8 mouse cellular contexts compared by ENCODE assay signal in the genomic region with DNA sequence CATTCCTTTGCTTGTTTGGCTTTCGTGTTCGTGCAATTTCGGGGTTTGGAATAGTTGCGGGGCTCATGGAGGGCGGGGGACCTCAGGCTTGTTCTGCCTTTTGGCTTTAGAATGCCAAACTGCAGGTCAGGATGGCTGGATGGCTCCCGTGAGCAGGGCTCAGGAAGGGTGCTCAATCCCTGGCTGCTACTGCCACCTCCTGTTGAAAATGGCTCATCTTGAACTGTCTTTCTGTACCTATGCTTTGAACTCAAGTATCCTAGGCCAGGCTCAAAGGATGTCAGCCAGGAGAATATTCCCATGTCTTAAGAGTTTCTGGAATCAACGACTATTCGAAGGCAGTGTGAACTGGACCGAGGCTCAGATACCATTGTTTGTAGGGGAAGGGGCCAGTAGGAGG.
DNase-seq lines count a peak whose midpoint lies in the region; ATAC-seq and TF ChIP-seq lines count a peak whose summit lies in the region.

No protein-coding gene starts in this region.

- H3K27me3 ChIP-seq in heart, embryonic 12.5 days (replicated peaks): no peaks in the 10 kb centered on the region
- H3K27me3 ChIP-seq in small intestine, adult 2 months (ENCODE audit: control insufficient read depth, insufficient read depth, low read length): no peaks in the 10 kb centered on the region

- H3K27ac ChIP-seq in heart, embryonic 12.5 days (ENCODE audit: poor library complexity, severe bottlenecking): 0 out of 2 replicates have a peak overlapping the region, but pooled peaks have one; percentile 73
- H3K27ac ChIP-seq in small intestine, adult 2 months (ENCODE audit: insufficient read depth, low read depth, low read length): no peak overlapping the region

- peak; percentile 56; the same call in 1 of the 2 replicates for TF ChIP-seq CTCF in small intestine, adult 2 months (IDR thresholded peaks at IDR 0.05; ENCODE audit: extremely low read depth, insufficient read length, insufficient replicate concordance, low read depth, low read length)

- DNase-seq in cerebellum, postnatal 10 days: peak; percentile 11 to 20
- no peak for DNase-seq in cerebellum, adult 8-10 months
- peak; percentile 72 for DNase-seq in NIH3T3 (ENCODE audit: low read depth)
- peak; percentile 29 for DNase-seq in large intestine, adult 2 months (ENCODE audit: low read depth, low spot score)
- DNase-seq in frontal cortex, postnatal 10 days (ENCODE audit: low spot score in 2 of 2): no peak
- DNase-seq in frontal cortex, postnatal 36 days (ENCODE audit: low spot score in 2 of 2): no peak

- no peak overlapping the region for H3K4me3 ChIP-seq in heart, embryonic 12.5 days
- H3K4me3 ChIP-seq in small intestine, adult 2 months (ENCODE audit: low read depth, low read length): no peak overlapping the region

- no peaks in the 10 kb centered on the region for H3K9me3 ChIP-seq in heart, embryonic 12.5 days (replicated peaks)

- peaks cover 14% of the 10 kb centered on the region; the same call in 1 of the 2 replicates for H3K4me1 ChIP-seq in heart, embryonic 12.5 days (replicated peaks)
- H3K4me1 ChIP-seq in small intestine, adult 2 months (ENCODE audit: control insufficient read depth, insufficient read depth, insufficient read length, low read length): no peaks in the 10 kb centered on the region

- no peak for TF ChIP-seq POLR2A in small intestine, adult 2 months (IDR thresholded peaks at IDR 0.05; ENCODE audit: low read depth, low read length)

- 49% methylated on average over 9 of the region's 9 CpGs for WGBS in heart, embryonic 12.5 days
- 44% methylated on average over 9 of the region's 9 CpGs for WGBS in large intestine, adult 2 months
- WGBS in small intestine, adult 2 months: 48% methylated on average over 9 of the region's 9 CpGs

- peak; percentile 51; the same call in 1 of the 2 replicates for ATAC-seq in heart, embryonic 12.5 days (ENCODE audit: insufficient number of reproducible peaks, low FRiP score)

- H3K4me2 ChIP-seq in heart, embryonic 12.5 days: no peak overlapping the region

- no peak overlapping the region for H3K9ac ChIP-seq in heart, embryonic 12.5 days

- no peaks in the 10 kb centered on the region for H3K36me3 ChIP-seq in heart, embryonic 12.5 days
- H3K36me3 ChIP-seq in small intestine, adult 2 months (ENCODE audit: control insufficient read depth, insufficient read depth, low read length): no peaks in the 10 kb centered on the region

Comparison
In these comparisons a context has a peak if more than half of its experiments do, and no peak if none do; other contexts are left out.
1. DNase-seq: peak in cerebellum, postnatal 10 days (2 of 2), NIH3T3 (single experiment) and large intestine, adult 2 months (single experiment); none in cerebellum, adult 8-10 months (single experiment), frontal cortex, postnatal 10 days (0 of 2) and frontal cortex, postnatal 36 days (0 of 2).